Mouse (Mus musculus) layer of hippocampus, adult 8-10 months (tissue): Measurements from ENCODE around the gene Zic3. TPM values are rescaled to one million over a fixed set of nuclear protein-coding genes. Genes with fewer than 3 reads are reported as not detected.

ENCODE experiments used
- DNase-seq, 2 experiments: peaks; one replicate each; pipeline ENCODE4 v3.0.0; 2022; ENCODE audit warnings: low spot score in 2 of 2
- total RNA-seq, 4 experiments: library from RNA; stranded (reverse); gene quantifications; 2 replicates each; pipeline ENCODE4 v1.2.4; 2022

Zic3 gene
- total RNA-seq, 4 experiments from 2014 or later = 1.5 to 2.0 (median 1.7) TPM

DNA sequence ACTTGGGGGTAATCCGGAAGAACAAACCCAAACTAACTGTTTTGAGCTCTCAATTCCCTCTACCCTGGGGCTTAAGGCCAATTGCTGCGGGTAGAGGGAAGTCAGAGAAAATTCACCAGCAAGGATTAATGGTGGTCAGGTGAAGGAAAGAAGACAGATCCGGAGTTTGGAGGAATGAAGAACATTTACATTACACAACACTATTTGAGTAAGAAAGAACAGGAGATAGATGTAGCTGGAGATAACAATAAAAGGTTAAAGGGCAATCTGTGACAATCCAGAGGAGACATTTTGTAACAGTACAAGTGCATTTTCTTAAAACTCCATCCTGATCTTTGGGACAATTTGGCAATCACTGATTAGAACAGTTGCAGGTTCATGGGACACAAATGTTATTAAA, 19.4 kb downstream of the Zic3 start:
- DNase-seq = no peak

DNA sequence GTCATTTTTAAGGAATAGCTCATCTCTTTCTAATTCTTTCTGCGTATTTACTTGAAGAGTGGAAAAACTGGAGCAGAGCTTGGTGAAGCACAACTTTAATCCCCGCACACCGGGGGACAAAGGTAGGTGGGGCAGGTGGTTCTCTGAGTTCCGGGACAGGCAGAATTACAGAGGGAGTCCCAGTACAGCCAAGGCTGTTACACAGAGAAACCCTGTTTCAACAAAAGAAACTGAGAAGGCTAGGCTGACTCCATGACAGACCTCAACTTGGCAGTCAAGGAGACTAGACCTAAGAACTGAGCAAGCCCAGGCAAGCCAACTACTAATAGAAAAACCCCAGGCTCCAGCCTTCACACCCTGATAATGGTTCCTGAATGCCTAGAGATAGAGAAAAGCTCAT, 20.0 kb downstream of the Zic3 start:
- no peak for DNase-seq
